Mouse (Mus musculus) WW6 (cell line): Measurements from ENCODE around the gene Gm44973.
A peak's percentile ranks its signal among the peaks of the same experiment; 100 is the strongest.
"Not testable (repeated sequence)": the region's sequence is repeated elsewhere in the genome, so short reads cannot be mapped to it uniquely, and the experiment has no call there.

Source experiments
- DNase-seq: peaks from one replicate; pipeline ENCODE4 v3.0.0-alpha.2; 2013; ENCODE audit warnings: low read depth, low spot score

Gene Gm44973

GRCm38 (mm10) chr7:5051193-5052192 lies 36.2 kb downstream of the Gm44973 start, which contains the start of gene Zfp580:
TSS of gene Zfp580 (plus strand) at chr7:5051538.
- DNase-seq = peak; percentile 45

GRCm38 (mm10) chr7:5052438-5052837 lies 37.1 kb downstream of the Gm44973 start:
- DNase-seq = no peak

DNA sequence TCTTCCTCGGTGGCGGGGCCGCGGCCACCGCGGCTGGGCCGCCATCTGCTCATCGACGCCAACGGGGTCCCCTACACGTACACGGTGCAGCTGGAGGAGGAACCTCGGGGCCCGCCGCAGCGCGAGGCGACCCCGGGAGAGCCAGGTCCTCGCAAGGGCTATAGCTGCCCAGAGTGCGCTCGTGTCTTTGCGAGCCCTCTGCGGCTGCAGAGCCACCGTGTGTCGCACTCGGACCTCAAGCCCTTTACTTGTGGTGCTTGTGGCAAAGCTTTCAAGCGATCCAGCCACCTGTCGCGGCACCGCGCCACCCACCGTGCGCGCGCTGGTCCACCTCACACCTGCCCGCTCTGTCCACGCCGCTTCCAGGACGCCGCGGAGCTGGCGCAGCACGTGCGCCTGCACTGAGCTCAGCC lies 37.6 kb downstream of the Gm44973 start:
- DNase-seq = no peak

GRCm38 (mm10) chr7:5053456-5054179 lies 38.3 kb downstream of the Gm44973 start:
- DNase-seq = no peak

- DNase-seq = no peak
Observed at GRCm38 (mm10) chr7:5056651-5057263, 41.5 kb downstream of the Gm44973 start.

DNA sequence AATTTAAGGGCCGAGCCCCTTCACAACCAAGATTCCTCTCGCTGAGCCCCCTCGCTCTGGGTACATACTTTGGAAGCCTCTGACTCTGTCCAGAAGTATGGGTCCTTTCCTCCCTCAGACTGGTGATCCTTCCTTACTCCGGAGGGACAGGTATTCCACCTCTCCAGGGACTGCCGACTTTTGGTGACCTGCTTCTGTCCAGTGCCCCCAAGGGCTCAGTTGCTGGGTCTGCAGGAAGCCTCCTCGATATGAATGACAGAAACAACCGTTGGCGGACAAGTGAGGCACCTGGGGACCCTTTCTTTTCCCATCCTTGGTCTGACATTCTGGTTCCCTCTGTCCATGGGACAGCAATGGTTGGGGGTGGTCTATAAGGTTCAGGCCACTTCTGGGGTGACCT lies 42.1 kb downstream of the Gm44973 start:
- no peak for DNase-seq

DNA sequence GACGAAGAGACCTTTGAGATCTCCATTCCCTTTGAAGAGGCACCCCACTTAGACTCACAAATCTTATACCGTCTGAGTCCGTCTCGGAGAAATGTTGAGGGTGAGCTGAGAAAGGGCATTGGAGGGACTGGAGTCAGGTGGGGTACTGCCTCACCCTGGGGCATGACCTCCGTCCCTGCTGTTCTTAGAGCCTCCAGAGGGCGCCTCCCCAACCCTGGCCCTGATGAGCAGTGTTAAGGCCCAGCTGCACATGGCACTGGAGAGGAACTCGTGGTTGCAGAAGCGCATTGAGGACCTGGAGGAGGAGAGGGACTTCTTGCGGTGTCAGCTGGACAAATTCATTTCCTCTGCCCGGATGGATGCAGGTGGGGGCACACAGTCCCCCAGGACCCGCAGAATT lies 42.5 kb downstream of the Gm44973 start:
- DNase-seq = no peak

GRCm38 (mm10) chr7:5058631-5059030 lies 43.3 kb downstream of the Gm44973 start:
- DNase-seq = no peak

- no peak for DNase-seq
Observed at GRCm38 (mm10) chr7:5059421-5059820, 44.1 kb downstream of the Gm44973 start.

GRCm38 (mm10) chr7:5060239-5060731 lies 45.0 kb downstream of the Gm44973 start:
- DNase-seq = no peak

DNA sequence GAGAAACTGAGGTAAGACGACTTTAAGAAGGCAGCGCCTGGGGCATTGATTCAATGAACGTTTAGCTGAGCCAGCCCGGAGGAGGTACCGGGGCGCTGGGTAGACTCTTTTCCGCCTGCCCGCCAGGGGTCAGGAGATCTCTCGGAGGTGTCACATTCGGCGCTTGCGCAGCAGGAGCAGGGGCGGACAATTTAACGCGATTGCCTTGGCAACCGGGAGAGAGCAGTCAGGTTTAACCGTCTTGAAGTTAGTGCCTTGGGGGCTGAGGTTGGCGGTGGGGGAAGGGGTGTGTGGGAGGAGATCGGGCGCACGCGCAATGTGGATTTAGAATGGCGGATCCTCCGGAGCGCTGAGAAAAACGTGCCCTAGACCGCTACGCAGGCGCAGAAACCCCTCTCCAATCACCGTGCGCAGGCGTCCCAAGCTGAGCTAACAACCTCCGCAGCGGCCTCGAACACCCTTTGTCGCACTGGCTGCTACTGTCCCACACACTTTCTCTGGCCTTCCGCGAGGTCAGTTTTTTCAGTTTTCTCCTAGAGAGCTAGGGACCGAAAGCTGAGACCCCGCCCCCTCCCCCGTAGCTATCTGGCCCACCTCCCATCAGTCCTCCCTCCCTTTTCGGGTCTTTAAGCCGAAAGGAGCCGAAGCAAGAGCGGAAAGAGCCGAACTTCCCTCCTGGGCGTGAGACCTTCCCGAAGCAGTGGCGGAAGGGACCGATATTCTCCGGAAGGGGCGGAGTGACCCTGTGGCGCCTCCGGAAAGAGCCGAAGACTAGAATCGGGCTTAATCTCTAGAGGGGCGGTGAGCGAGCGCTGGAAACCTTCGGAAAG lies 45.9 kb downstream of the Gm44973 start:
- DNase-seq = peak; percentile 91

GRCm38 (mm10) chr7:5061774-5062359 lies 46.6 kb downstream of the Gm44973 start, which contains the start of gene U2af2:
TSS of gene U2af2 (plus strand) at chr7:5062143.
- DNase-seq = no peak

DNA sequence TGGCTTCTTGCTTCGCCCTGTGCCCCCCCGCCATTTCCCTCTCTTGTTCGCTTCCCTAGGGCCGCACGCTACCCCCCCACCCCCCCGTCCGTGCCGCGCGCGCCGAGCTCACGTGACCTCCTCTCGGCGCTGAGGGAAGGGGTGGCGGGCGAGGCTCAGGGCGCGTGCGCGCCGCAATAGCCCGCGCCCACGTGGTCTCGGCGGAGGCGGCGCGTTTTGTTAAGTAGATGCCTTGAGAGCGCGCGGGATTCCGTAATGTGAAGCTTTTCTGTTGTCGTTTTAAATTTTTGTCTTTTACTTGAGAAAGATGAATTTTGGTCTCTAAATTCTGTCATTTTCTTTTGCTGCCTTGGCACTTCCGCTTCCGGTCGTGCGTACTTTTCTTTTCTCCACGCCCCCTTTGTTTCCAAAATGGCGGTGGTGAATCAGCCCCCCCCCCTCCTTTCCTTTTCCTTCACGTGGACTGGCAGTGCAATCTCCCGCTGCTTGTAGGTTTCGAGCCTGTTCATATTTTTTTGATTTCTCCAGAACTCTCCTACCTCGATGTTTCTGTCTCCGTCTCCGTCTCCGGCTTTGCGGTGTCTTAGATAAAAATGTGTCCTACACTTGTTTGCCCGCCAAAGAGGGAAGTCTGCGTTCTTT lies 47.2 kb downstream of the Gm44973 start:
- DNase-seq = no peak

DNA sequence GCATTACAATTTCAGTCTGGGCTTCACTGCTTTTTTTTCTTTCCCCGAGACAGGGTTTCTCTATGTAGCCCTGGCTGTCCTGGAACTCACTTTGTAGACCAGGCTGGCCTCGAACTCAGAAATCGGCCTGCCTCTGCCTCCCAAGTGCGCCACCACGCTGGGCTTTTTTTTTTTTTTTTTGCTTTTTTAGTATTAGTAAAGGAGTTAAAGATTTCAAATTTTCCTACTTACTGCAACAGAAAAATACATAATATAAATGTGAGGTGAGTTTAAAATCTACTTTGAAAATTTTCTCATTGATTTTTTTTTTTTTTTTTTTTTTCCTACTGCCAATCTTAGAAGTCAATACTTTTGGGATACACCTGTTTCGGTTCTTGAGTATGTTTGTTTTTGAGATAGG lies 49.6 kb downstream of the Gm44973 start:
- DNase-seq = no peak

DNA sequence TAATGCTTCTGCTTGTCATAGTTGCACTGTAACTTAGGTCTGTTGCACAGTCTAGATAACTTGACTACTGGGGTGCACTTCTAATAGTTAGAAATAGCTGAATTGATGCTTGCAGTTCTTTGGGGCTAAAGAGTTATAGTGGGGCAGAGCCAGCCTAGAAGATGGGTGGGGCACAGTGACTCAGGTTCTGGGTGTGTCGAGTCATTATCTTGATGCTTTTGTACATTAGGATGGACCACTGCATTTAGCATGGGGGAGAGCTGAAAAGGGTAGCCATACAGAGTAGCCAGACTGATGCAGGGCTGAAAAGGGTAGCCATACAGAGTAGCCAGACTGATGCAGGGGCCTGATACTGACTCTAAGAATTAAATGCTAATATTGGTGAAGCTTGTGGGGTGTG lies 58.3 kb downstream of the Gm44973 start:
- no peak for DNase-seq

GRCm38 (mm10) chr7:5074984-5075383 lies 59.7 kb downstream of the Gm44973 start:
- no peak for DNase-seq

DNA sequence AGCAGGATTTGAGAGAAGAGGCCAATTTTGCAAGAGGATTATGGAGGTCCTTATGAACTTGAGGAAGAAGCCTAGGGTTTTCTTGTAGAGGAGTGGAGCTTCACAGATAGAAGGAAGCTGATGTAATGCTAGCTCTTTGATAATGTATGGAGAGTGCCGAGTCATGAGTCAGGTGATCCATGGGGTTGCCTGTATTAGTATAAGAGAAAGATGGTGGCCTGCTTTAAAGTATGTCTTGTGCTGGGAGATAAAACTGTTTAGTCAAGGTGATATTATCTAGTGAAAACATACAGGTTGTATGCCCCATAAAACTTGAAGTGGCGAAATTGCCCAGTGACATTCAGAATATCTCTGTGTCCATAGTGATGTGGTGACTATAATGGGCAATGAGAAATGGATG lies 61.6 kb downstream of the Gm44973 start:
- DNase-seq = no peak

- DNase-seq = not testable (repeated sequence)
Observed at GRCm38 (mm10) chr7:5079365-5080009, 64.2 kb downstream of the Gm44973 start.

DNA sequence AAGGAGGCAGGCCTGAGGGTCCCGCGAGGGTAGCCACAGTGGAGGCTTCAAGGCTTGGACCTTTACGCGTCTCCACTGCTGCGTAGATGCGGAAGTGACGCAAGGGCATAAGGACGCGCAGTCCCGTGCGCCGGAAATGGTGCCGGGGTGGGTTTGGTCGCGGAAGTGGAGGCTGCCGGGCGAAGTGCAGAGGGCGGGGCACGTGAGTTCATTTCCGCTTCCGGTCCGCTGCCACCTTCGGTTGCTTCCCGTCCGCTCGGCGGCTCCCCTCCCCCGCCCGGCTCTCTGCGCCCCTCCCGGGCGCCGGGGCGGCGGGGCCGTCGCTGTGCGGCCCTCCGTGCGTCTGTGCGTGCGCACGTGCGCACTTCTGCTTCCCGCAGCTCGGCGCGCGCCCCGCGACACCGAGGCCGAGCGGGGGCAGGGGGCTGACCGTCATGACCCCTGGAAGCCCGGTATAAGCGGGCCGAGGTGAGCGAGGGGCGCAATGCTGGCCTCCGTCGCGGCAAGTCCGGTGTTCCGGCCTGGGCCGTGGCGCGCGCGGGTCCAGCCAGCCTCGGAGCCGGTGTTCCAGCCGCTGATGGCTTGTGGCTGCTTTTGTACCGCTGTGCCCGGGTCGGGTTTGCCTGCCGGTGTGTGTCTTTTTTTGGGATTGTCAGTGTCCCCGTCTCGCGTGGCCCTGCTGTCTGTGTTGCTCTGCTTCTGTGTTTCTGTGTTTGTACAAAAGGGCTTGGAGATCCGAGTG lies 64.9 kb downstream of the Gm44973 start, which contains the start of gene Epn1:
Gene Epn1, plus strand, starts transcription at position 226 of the 742 bp plus-strand sequence.
- DNase-seq = peak; percentile 94
